Mouse (Mus musculus) cerebellum, adult 9-11 months (tissue): ENCODE measurements around the gene Pax6.

ENCODE experiments used
- DNase-seq: peaks from one replicate; pipeline ENCODE4 v3.0.0; 2022

The Pax6 gene

DNA sequence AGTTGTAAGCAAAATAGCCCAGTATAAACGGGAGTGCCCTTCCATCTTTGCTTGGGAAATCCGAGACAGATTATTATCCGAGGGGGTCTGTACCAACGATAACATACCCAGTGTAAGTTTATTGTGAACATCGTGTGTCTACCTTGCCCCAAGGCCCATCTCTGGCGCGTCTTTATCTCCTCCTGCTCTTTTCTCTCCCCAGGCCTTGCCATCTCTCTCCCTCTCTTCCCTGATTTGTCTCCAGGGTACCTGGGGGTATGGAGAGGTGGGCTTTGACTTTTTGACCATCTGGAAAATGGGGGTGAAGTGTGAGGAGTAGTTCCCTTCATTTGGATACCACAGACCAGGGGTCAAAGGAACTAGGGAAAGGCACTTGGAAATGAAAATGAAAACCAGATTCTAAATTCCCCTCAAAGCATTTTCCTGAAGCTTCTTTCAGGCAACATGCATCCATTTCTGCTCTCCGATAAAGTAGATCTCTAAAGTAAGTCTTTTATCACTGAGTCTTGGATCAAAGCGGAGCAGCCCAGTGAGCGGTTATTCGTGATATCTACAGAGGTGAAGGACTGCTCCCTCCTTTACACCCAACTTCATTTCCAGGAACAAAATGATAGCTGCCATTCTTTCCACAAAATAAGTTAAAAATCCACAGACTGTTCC lies 16.4 kb downstream of the Pax6 start:
- no peak for DNase-seq

DNA sequence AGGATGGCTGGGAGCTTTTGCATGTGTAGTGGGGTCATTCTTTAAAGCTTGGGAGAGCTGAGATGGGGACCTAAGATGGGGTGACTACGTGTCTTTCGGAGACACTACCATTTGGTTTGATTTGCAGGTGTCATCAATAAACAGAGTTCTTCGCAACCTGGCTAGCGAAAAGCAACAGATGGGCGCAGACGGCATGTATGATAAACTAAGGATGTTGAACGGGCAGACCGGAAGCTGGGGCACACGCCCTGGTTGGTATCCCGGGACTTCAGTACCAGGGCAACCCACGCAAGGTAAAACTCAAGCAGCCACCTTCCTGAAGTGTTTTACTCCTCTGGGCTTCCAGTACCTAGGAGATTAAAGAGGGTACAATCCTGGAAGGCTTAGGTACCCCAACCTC lies 17.0 kb downstream of the Pax6 start:
- peak; percentile 71 for DNase-seq

DNA sequence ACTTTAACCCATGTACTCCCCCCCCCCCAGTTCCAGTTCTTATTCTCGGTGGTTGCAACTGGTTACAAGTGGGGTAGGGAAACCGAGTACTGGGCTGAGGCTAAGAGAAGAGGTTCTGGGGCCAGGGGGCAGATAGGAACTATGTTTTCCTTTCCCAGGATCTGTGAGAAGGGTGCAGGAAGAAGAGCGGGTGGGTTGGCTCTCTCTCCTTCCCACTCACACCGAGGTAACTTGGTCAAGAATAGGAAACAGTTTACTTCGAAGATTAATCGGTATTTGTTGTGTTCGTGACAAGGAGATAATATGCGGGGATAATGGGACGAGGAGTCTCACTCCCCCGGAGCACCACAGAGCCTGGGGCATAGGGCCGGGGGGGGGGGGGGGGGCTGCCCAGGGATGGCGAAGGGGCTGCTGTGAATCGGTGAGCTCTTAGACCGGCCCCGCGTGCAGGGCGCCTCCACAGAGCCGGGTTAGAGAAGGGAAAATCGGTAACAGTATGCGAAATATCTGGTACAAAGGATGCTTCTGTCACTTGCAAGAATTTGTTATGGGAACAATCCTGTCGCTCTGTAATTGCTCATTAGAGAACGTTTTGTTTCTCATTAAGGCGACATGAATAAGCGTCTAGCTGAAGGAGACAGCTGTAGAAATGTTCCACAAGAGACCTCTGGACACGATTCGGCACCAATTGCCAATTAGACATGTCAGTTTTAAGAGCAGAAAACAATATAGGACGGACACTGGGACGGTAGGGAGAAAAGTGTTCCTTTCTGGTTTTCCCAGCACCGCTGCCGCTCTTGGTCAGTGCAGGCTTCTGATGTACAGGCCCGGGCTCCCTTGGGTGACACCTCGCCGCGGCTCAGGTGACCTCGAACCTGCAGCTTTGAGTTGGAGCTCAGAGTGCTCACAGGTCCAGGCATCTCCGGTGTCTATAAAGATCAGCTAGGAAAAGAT lies 17.9 kb downstream of the Pax6 start:
- no peak for DNase-seq

DNA sequence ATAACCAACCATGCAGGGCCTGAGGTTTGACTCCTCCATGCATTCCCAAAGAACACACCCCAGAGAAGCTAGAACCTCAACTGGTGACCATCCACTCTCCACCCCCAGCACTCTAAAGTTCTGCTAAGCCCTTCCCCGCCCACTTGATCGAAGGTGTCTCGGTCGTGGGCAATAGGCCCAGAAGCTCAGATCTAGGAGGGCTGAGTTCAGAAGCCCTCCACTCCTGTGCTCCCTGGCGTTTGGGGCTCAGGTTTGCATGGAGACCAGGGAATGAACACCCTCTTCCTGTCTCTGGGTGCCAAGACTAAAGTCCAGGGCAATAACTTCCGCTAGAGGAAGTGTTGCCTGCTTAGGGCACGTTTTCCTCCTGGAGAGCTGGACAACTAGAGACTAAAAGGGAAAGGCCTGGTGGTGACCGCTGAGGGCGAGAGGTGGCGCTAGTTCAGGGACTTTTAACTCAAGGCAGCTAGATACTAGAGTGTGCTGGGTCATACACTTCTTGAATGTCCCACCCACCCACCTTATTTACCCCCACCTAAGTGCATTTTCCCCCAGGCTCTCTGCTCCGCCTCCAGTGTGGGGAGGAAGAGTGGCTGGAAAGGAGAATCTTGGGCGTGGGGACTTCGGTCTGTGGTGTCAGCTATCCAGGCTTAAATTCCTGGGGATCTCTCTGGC lies 18.8 kb downstream of the Pax6 start:
- DNase-seq: peak; percentile 90

DNA sequence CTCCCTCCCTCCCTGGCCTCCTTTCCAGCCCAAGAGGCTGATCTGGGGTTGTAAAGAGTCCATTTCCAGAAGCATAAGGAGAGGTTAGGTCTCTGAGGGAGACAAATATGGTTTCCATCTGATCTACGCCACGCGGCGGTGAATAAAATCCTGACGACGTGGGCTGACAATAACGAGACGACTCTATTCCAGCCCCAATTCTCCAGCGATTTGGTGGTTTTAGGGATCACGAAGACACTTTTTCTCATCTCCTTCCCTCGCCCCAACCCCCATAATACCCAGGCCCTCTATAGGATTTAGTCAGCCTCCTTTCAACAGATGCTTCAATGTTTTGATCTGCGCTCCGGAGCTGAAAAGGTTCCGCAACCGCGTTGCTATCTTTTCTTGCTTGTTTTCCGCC lies 19.3 kb downstream of the Pax6 start:
- DNase-seq: no peak

DNA sequence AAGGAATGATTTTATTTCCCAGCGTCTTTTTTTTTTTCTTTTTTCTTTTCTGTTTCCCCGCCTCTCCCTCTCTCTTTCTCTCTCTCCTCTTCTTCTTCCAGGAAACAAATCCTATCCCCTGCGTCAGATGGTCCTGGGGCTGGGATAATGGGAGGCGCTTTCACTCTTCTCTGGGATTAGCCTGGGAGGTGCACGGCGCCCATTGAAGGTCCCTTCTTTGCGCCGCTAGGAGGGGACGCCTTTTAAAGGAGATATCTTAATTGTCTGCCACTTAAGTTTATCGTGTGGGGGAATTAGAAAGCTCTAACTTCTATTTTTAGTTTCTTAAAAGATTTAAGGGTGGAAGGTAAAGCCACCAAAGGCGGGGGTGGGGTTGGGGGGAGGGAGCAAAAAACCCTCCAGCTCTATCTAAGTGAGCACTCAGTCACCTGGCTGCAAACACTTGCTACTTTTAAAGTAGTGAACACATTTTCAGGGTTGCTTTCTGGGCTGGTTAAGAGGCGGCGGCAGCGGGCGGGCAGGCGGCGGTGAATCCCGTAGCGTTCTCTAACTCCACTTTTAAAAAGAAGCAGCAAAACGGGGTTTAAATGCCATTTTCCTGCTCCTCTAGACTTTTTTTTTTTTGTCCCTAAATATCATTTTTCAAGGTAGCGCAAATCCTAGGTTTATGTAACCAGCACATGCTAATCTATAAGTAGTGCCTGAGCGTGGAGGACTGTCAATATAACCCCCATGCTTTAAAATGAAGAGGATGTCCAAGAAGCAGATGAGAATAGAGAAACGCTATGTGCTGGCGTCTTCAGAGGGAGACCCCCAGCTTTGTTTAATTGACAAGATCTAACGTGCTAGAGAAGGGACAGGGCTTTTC lies 20.0 kb downstream of the Pax6 start:
- peak; percentile 81 for DNase-seq

DNA sequence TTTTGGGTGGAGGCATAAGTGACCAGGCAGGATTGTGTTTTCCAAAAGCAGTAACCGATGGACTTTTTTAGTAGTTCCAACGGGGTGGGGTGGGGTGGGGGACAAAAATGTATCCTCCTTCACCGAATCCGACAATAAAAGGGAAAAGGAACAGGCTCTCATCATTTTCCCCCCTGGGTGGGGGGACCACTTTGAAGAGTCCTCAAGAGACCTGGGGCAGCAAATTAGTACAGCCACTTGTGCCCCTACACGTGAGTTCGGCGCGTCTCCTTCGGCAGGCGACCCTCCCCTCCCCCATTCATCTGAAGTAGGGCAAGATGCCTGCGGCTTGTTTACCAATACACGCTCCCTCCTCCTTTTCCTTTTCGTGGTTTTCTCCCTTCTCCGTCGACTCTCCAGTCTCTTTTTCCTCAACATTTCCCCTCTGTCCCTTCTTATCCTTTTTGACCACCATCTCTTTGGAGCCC lies 20.6 kb downstream of the Pax6 start:
- peak; percentile 75 for DNase-seq

DNA sequence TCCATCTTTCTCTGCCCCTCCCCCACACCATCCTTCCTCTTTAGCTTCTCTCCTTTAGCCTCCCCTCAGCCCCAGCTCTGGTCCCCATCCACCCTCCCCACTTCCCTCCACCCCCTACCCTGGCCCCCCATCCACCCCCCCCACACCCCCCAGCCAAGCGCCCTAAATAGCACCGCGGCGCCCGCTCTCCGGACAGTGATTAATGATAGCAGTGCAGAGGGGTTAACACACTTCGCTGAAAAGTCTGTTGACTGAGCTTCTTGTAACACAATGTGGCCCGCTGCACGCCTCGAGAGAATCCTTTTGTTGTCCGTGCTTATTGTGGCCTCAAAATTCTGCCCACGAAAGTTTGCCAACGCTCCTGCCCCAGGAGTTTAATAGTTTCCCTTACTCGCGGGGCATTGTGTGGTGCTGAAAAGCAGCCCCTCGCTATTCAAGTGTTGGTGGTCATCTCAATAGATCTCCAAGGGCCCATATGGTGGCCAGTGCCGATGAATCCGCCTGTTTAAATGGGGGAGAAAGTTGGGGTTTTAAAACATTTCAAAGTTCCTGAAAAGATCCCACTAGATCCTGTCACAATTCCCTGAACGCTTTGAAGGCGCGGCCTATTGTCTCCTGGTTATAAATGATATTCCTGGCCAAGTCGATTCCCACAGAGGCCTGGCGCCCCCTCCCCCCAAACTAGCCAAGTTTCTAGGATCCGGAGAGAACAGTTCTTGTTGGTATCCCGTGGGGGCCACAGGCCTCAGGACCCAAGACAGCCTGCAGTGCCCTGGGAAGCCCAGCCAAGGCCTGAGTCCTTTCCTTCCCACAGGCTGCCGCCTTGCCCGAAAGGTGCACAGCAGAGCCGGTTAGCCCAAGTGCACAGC lies 21.3 kb downstream of the Pax6 start:
- peak; percentile 72 for DNase-seq

DNA sequence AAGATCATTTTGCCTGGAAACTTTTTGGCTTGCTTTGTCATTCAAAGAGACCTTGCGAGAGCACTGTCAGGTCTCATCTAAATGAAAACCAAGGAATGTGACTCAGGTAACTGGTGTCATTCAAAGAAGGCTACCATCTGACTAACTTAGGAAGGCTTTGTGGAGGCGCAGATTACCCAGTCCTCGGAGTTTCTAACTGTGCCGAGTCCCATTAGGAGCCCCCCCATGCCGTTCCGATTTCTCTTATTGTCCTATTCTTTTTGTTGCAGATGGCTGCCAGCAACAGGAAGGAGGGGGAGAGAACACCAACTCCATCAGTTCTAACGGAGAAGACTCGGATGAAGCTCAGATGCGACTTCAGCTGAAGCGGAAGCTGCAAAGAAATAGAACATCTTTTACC lies 22.6 kb downstream of the Pax6 start:
- DNase-seq: no peak

DNA sequence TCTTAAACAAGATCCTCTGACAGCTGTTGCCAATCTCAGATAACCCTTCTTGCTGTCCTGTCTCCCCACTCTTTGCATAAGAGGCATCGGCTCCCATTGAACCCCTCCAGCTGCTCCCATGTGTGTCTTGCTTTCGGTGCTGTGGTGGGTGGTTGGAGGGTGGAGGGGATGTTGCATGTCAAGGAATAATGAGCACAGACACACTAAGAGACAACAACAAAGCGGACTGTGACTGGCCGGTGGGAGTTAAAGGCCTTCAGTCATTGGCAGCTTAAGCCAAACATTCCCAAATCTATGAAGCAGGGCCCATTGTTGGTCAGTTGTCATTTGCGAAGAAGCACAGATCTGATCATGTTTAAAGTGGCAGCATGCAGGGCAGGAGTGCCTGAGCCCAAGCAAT lies 29.0 kb downstream of the Pax6 start:
- no peak for DNase-seq

DNA sequence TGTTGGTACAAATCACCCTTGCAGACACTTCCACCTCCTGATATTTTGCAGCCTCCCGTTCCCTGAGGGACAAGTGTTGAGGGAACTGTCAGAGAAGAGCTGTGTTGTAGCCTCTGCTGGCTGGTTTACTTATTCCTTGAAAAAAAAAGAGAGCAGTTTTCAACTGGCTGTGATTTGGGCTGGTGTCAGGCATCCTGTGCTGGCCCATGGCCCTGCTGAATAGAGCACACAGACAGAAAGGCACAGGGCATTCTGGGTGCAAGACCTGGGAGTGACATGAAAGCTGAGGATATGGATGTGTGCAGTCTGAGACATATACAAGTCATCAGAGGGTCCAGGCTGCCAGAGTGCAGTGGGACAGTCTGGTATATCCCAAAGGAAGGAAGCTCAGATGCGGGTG lies 29.9 kb downstream of the Pax6 start:
- no peak for DNase-seq

DNA sequence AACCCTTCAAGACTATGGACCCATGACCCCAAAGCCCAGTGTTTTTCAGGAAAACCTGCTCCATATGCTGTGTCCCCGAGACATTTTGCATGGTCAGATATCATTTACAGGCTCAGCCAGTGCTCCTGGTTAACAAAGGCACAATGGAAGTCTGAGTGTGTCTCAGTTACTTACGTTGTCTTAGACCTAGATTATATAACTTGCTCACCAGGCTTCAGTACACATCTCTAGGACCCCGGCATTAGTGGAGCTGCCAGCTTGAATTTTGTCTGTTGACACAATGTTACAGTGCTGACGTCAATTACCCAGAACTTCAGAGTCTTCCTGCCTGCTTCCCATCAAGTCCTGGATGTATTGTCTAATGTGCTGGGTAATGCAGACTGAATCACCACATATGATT lies 33.1 kb downstream of the Pax6 start:
- no peak for DNase-seq

DNA sequence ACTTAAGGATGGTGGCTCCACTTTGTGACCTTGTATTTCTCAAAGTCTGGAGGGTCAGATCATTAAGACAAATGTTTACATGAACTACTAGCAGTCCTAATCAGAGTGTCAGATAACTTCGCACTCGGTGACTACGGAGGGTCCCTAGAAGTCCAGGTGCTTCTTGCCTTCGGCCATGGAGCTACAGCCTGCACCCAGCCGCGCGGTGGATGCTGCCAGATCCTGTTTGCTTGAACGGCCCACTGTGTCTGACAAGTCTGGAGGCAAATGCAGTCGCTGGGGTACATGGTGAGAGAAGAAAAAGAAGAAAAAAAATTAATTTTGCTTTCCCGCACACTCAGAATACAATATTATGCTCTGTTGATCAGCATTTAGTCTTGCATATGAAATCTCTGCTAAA lies 33.9 kb downstream of the Pax6 start:
- no peak for DNase-seq

DNA sequence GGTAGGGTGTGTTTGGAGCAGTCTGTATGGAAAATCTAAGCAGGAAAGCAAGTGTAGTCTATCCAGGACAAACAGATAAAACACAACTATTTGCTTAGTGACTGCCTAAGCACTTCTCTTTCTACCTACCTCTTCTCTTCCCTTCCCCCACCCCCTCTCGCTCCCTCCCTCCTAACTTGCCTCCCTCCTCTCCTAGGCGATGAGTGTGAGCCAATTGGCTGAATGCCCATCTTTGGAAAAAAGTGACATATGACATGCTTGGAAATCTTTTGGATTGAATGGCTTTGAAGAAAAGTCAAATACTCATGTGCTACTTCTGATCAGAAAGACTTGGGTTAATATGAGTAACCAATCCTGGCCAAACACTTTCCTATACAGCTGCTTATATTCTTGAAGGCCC lies 36.6 kb downstream of the Pax6 start:
- no peak for DNase-seq

DNA sequence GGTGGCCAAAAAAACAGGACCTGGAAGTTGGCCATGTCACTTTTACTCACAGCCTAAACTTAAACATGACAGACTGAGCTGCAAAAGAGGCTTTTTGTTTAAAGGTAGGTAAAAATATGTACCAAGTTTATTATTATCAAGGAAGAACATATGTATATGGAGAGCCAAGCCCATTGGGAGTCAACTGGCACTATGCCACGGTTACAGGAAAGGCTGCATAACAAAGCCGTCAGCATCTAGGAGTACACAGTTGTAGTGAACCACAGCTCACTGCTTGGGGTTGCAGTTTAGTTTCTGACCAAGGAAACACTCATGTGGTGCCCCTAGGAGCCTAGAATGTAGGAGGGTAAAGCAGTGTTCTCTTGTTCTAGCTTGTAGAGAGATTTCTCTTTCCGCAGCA lies 40.4 kb downstream of the Pax6 start:
- DNase-seq: peak; percentile 58

DNA sequence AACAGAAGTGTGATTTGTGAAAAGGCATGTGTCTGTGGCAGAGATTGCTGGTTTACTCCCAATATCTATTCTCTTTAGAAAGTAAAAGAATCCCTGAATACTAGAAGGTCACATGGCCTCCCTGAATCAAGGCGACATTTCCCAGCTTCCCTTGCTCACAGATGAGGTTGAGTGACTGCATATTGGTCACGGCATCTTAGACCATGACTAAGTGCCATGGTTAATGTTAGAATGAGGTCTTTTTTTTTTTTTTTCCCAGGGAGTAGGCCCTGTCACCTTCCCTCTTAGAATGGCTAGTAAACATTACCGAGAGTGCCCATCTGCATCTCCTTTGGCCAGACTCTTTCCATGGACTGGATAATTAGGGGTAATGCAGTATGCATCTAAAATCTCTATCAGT lies 41.8 kb downstream of the Pax6 start:
- DNase-seq: no peak

DNA sequence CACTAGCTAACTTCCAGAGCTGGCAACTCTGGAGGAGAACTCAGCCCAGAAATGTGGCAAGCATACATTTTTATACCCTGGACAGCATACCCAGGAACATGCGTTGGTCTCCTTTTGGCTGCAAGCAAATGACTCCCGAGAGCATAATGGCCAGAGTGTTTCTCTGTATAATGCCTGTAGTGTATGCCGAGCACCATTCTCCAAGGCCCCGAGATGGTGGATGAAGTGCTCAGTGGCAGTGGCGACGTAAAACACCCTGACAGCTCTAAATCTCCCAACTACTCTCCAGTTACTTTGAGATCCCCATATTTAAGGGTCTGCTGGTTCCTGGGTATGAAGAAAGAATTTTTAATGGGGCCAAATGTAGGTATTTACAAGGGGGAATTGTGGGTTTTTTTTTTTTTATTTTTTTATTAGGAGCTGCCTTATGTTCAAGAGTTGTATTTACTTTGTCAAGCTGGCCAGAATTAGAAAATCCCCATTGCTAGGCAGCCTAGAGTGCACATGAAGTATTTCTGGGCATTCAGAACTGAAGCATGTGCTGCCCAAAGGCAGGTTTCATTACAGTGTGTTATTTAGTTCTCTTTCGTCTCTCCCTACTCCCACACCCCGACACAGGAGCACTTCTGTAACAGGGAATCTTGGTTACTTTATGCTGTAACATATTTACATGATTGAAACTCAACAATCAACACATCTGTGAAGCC lies 46.9 kb downstream of the Pax6 start:
- DNase-seq: no peak

DNA sequence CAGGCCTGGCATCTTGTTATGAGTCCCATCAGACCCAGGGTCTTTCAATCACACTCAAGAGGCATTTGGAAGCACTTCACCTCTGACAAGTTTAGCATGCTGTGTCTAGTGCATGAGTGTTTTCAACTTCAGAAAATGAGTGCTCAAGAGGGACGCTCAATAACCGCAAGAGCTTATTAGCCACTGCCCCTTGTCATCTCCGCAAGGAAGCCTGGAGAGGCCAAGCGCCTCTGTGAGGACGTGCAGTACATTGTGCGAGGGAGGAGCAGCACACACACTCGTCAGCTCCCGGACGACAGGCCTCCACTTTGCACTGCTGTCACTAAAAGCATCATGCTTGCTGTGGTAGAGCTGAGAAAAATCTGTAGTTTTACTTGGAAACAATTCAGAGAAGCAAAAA lies 58.0 kb downstream of the Pax6 start:
- DNase-seq: no peak

DNA sequence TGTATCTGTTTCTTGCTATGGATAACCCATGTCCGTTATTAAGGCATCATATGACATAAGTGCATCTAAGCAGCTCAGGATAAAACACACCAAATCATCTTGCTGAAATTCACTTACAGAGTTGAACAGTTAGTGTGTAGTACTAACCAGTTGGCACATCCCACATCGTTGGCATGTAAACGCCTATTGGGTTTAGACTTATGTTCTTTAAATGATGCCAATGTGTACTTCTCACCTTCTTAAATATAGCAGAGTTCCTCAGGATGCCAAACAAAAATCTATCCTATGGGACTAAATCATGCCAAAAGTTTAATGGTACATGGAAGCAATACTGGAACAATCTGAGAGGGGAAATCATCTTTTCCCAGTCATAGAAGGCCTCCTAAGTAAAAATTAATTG lies 62.0 kb downstream of the Pax6 start:
- no peak for DNase-seq

DNA sequence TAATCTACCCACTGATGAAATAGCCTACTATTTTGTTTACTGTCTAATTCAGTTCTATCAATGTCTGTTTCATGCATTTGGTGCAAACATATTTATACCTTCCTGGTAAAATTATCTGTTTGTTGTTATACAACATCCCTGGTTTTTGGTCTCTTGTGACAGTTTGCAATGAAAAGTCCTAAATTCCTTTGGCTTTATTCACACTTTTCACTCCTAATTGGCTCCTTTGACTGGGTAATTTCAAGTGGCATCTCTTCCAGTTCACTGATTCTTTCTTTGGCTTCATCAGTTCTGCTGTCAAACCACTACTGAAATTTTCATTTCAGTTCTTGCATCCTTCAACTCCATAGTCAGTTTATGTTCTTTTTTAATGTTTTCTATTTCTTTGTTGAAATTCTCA lies 67.5 kb downstream of the Pax6 start:
- DNase-seq: no peak

DNA sequence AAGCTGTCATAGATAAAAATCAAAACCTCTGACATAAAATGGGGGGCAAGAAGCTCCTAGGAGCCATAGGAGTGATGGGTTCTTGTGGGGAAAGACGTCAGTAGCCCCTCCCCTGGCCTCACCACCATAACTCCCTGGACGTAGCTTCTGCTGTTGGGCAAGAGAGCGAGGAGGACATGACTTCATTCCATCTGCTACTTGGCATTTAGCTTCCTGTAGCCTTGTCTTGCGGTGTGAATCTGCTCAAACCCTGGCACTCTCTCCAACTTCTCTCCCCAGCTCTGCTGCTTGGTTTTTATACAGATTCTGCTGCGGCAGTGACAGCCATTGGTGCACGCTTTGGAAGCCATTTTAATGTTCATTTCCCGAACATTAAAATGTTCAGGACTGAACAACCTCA lies 78.2 kb downstream of the Pax6 start:
- DNase-seq: peak; percentile 79
